Mouse (Mus musculus) limb, embryonic 15.5 days (tissue): ENCODE data around the gene Txn2. TPM values are rescaled to one million over a fixed set of nuclear protein-coding genes. Genes with fewer than 3 reads are reported as not detected.
A peak's percentile ranks its signal among the peaks of the same experiment; 100 is the strongest.

Experiments
- ATAC-seq: fragments of 200-750 bp; cut with Nextera tagmentation; 2 replicates; pipeline ENCODE4 v1.8.0; 2017; ENCODE audit warnings: low read depth, moderate TSS enrichment; ENCODE audit not compliant: insufficient number of reproducible peaks, low FRiP score, low TSS enrichment
- H3K27ac ChIP-seq: fragments of 300-500 bp; sonication (generic); 2 replicates; pipeline ENCODE4 v1.5.1; 2015; ENCODE audit warnings: moderate library complexity, mild to moderate bottlenecking, inconsistent platforms
- H3K27me3 ChIP-seq: fragments of 300-500 bp; sonication (generic); 2 replicates; pipeline ENCODE4 v1.6.1; 2015; ENCODE audit warnings: inconsistent platforms
- H3K36me3 ChIP-seq: fragments of 300-500 bp; sonication (generic); 2 replicates; pipeline ENCODE4 v1.6.1; 2015; ENCODE audit warnings: inconsistent platforms
- H3K4me1 ChIP-seq: fragments of 300-500 bp; sonication (generic); 2 replicates; pipeline ENCODE4 v1.6.1; 2015; ENCODE audit warnings: inconsistent platforms
- H3K4me2 ChIP-seq: fragments of 300-500 bp; sonication (generic); 2 replicates; pipeline ENCODE4 v1.6.1; 2015; ENCODE audit warnings: mild to moderate bottlenecking, inconsistent platforms
- H3K4me3 ChIP-seq: fragments of 300-500 bp; sonication (generic); 2 replicates; pipeline ENCODE4 v1.5.1; 2015; ENCODE audit warnings: mild to moderate bottlenecking, inconsistent platforms
- H3K9ac ChIP-seq: fragments of 300-500 bp; sonication (generic); 2 replicates; pipeline ENCODE4 v1.6.1; 2015; ENCODE audit warnings: inconsistent platforms
- H3K9me3 ChIP-seq: fragments of 300-500 bp; sonication (generic); 2 replicates; pipeline ENCODE4 v1.6.1; 2016; ENCODE audit warnings: inconsistent platforms
- whole genome bisulfite sequencing: fragments of 180-500 bp; shearing (Covaris S2); methylation state at CpG from one replicate; pipeline ENCODE4 v1.1.7; 2015; 5-methylcytosine and 5-hydroxymethylcytosine counted together
- polyA plus RNA-seq: library from polyadenylated mRNA; unstranded; fragments of >200 nt; fragmentation: Nextera tagmentation; extraction: Ambion mirVana; gene quantifications from 2 replicates; pipeline ENCODE4 v1.2.1, GENCODE M21; 2015

Gene Txn2
- polyA plus RNA-seq, result 231 and 263 TPM in 2 replicates

DNA sequence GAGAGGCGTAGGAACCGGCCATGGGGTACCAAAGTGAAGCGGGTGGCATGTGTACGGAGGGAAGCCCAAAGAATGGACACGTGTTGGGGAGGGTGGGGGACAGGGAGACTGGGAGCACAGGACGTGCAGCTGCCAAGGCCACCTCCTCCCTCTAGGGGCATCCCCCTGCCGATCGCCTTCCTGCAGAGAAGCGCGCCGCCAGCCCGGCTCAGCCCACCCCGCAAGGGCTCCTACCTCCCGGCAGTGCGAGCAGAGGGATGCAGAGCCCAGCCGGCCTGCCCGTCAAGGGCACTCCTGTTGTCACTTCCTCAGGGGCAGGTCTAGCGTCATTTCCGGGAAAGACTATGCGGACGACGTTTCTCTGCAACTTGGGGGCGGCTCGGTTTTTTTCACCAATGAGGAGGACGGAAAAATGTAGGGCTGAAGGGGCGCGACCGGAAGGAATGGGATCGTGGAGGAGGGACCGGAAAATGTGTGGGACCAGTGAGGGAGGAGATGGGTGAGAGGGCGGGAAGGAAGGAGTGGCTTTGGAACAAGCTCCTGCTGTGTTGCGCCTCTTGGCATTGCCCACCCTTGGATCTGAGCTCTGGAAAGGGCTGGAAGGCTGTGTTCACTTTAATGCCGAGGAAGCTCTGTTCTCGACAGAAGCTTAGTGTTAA is at the start of gene Txn2:
Gene Txn2, minus strand, starts transcription at position 334 of the 659 bp plus-strand sequence.
- peak within 1 kb of the TSS; percentile 95 for H3K27ac ChIP-seq
- peaks cover 27% of the 10 kb centered on the region for H3K4me1 ChIP-seq
- no peaks in the 10 kb centered on the region for H3K27me3 ChIP-seq
- H3K4me2 ChIP-seq, result peak within 1 kb of the TSS; percentile 72
- H3K4me3 ChIP-seq, result peak within 1 kb of the TSS; percentile 93
- no peaks in the 10 kb centered on the region for H3K9me3 ChIP-seq
- H3K9ac ChIP-seq, result peak within 1 kb of the TSS; percentile 78
- under 1% methylated on average over 34 of the region's 34 CpGs for WGBS
- H3K36me3 ChIP-seq, result peaks cover 25% of the 10 kb centered on the region
- peak; percentile 94 for ATAC-seq

DNA sequence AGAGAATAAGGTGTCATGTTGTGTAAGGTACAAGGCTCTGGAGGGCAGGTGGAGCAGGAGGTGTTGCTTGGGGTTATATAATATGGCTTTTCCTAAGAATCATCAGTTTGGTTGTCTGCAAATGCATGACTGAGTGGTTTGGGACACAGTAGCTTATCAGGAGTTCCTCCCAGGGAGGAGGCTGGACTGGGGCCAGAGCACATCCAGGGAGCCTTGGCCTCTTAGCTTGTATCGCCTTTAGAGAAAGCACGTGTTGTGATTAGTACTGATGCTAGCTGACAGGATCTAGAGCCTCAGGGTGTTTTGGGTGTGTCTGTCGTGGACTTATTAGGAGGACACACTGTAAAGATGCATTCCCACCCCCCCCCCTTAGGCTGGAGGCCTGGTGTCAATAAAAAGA is 48.9 kb upstream of the Txn2 start:
- Histone ChIP-seq H3K4me1 (0 out of 2 replicates have a peak, but pooled peaks cover 2% of the 10 kb centered on the region), H3K4me2 (no peak overlapping the region), H3K4me3 (no peak overlapping the region), H3K36me3 (no peaks in the 10 kb centered on the region), H3K27me3 (peaks cover 7% of the 10 kb centered on the region), H3K9me3 (no peaks in the 10 kb centered on the region), H3K9ac (no peak overlapping the region), H3K27ac (no peak overlapping the region)
- no peak for ATAC-seq
- 50% methylated on average over 3 of the region's 3 CpGs for WGBS

DNA sequence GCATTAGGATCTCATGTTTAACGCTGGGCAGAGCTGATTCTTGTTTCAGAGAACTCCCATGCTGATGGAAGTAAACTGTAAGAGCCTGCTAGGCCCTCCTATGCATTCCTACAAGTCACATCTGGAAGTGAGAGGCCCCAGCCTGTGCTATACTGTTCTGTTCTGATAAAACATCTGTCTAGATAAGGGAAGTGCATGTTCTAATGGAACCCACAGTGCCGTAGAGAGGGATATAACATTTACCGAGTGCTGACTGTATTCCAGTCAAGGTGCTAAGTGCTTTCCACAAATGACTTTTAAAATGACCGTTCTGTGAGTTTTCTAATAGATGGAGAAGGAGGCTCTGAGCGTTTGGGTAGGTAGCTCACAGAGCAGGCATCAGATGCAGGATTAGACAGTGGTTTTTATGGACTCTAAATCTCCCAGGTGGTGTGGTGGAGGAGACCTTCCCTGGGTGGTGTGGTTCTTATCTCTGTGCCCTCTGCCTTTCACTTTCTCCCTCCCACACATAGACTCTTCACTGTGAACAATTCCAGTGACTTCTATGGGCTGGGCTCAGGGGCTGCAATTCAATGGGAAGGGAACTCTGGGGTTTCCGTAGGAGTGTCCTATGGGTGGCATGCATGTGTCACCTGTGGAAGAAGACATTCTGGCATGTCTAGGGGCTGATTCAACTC is 45.5 kb upstream of the Txn2 start:
- 63% methylated on average over 6 of the region's 6 CpGs for WGBS
- H3K36me3 ChIP-seq, result no peaks in the 10 kb centered on the region
- H3K27me3 ChIP-seq, result peaks cover under 1% of the 10 kb centered on the region; the same call in 1 of the 2 replicates
- ATAC-seq, result no peak
- no peak overlapping the region for H3K27ac ChIP-seq
- no peak overlapping the region for H3K9ac ChIP-seq
- H3K4me1 ChIP-seq, result peaks cover 6% of the 10 kb centered on the region
- H3K4me3 ChIP-seq, result no peak overlapping the region
- no peaks in the 10 kb centered on the region for H3K9me3 ChIP-seq
- H3K4me2 ChIP-seq, result no peak overlapping the region

DNA sequence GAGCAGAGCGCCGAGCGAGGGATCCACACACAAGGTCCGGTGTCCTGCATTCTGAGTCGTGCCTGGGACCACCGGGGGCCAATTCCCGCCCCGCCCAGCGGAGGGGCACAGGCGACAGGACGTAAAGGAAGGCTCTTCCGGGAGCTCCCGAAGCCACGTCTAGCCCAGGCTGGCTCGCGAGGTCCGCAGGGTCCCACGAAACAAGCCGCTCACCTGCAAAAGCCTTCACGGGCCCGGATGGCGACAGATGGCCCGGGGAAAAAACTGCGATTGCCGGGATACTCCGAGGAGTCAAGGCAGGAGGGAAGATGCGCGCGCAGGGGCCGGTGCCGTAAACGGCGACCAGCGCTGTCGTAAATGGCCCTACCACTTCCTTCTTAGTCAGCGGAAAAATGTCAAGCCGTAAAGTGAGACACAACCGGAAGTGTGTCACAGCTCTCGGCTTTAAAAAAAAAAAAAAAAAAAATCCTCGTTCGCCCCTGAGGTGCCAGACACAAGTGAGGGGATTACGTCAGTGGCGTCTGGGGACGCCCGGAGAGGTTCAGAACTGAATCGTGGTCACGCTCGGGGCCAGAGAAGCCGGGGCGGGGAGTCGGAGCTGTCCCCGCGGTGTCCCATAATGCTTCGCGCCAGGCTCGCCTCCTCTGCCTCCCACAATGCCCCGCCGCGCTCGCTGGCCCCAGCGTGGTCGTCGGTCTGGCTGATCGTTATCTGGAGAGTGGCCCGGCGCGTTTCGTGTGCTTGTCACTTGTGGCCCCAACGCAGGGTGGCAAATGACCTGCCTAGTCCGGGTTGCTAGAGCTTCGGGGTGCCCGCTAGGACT is 41.9 kb upstream of the Txn2 start, which contains the start of gene Eif3d:
Gene Eif3d, minus strand, starts transcription at position 344 of the 823 bp plus-strand sequence.
- no peaks in the 10 kb centered on the region for H3K9me3 ChIP-seq
- WGBS, result under 1% methylated on average over 72 of the region's 72 CpGs
- H3K27ac ChIP-seq, result peak within 1 kb of the TSS; percentile 98
- peak within 1 kb of the TSS; percentile 88 for H3K4me3 ChIP-seq
- peaks cover 35% of the 10 kb centered on the region for H3K36me3 ChIP-seq
- peak within 1 kb of the TSS; percentile 74 for H3K4me2 ChIP-seq
- H3K9ac ChIP-seq, result peak within 1 kb of the TSS; percentile 97
- no peaks in the 10 kb centered on the region for H3K27me3 ChIP-seq
- peak; percentile 78 for ATAC-seq
- peaks cover 11% of the 10 kb centered on the region for H3K4me1 ChIP-seq

DNA sequence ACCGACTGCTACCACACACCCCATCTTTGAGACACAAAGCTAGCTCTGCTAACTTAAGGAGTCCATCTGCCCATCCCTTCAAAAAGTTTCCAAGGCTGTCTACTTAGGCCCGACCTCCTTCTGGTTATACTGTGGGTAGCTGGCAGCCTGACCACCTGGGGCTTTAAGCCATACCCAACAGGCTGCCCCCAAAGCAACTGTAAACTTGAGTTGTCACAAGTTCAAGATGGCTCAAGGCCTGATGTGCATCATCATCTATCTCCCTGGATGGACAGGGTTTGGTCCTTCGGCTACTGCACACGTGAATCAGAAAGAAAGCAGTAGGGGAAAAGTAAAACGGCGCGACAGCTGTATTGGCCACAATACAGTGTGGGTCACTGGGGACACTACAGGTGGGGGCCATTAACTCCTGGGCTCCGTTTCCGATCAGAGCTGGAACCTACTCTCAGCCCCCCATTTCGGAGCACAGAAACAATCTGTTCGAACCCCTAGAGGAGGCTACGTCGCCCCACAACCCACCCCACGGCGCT is 41.2 kb upstream of the Txn2 start:
- Histone ChIP-seq H3K4me2 (peak overlapping the region; percentile 74), H3K36me3 (peaks cover 41% of the 10 kb centered on the region), H3K4me3 (peak overlapping the region; percentile 88), H3K4me1 (peaks cover 11% of the 10 kb centered on the region), H3K27ac (peak overlapping the region; percentile 98), H3K9ac (peak overlapping the region; percentile 97), H3K27me3 (no peaks in the 10 kb centered on the region), H3K9me3 (no peaks in the 10 kb centered on the region)
- WGBS, result 2% methylated on average over 15 of the region's 15 CpGs
- no peak; the same call in 1 of the 2 replicates for ATAC-seq

DNA sequence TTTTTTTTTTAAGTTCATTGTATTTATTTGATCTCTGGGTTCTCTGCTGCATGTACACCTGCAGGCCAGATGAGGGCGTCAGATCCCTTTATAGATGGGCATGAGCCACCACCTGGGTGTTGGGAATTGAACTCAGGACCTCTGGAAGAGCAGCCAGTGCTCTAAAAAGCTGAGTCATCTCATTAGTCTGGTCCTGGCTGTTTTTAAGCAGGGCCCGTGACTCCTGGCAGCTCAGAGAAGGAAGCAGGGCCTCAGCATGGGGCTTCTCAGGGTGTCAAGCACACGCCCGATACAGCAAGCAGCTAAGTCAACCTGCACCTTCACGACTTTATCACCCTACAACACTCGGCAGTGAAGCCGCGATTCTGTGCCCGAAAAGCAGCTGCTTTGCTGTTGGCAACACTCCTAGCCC is 36.3 kb upstream of the Txn2 start:
- Histone ChIP-seq H3K36me3 (peaks cover 90% of the 10 kb centered on the region), H3K4me1 (peaks cover 11% of the 10 kb centered on the region), H3K4me3 (no peak overlapping the region), H3K9me3 (no peaks in the 10 kb centered on the region), H3K9ac (no peak overlapping the region), H3K27me3 (no peaks in the 10 kb centered on the region), H3K4me2 (no peak overlapping the region), H3K27ac (no peak overlapping the region)
- ATAC-seq, result no peak
- WGBS, result 80% methylated on average over 9 of the region's 9 CpGs

DNA sequence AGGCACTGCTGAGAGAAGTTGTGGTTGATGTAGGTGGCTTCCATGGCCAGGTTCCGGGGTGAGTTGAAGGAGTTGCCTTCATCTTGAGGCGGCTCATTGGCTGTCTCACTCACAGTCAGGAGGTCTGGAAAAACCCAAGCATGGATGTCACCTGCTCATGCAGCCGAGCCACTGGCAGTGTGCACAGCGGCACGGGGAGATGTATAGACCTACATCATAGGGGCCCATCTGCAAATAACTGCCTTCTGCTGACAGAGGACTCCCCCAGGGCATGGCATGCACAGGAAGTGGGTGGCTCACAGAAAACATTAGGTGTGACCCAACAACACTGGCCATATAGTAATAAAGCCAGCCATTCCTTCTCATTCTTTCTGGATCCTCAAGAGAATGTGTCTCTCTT is 33.6 kb upstream of the Txn2 start:
- Histone ChIP-seq H3K4me2 (no peak overlapping the region), H3K36me3 (peaks cover 90% of the 10 kb centered on the region), H3K27me3 (no peaks in the 10 kb centered on the region), H3K4me1 (0 out of 2 replicates have a peak, but pooled peaks cover 1% of the 10 kb centered on the region), H3K9me3 (no peaks in the 10 kb centered on the region), H3K9ac (no peak overlapping the region), H3K4me3 (no peak overlapping the region), H3K27ac (no peak overlapping the region)
- no peak for ATAC-seq
- WGBS, result 94% methylated on average over 5 of the region's 5 CpGs

DNA sequence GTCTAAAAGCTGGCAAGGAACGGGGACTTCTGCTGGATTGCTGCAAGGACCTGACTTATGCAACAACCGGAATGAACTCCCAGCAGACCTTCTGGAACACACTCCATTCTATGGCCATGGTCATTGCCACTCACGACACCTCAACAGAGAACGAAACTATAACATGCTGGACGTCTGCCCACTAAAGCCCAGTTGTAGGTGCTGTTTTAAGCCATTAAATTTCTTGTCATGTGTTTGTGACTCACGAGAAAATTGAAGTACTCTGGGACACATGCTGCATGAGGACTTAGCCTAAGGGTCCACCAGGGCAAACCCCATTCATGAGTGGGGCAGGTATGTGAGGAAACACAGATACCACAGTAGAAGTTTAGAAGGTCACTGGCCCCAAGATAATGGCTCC is 31.9 kb upstream of the Txn2 start:
- Histone ChIP-seq H3K4me2 (no peak overlapping the region), H3K4me3 (no peak overlapping the region), H3K27ac (no peak overlapping the region), H3K36me3 (peaks cover 73% of the 10 kb centered on the region), H3K9ac (no peak overlapping the region), H3K27me3 (peaks cover 10% of the 10 kb centered on the region), H3K4me1 (peaks cover 19% of the 10 kb centered on the region), H3K9me3 (no peaks in the 10 kb centered on the region)
- 87% methylated on average over 6 of the region's 6 CpGs for WGBS
- no peak for ATAC-seq

DNA sequence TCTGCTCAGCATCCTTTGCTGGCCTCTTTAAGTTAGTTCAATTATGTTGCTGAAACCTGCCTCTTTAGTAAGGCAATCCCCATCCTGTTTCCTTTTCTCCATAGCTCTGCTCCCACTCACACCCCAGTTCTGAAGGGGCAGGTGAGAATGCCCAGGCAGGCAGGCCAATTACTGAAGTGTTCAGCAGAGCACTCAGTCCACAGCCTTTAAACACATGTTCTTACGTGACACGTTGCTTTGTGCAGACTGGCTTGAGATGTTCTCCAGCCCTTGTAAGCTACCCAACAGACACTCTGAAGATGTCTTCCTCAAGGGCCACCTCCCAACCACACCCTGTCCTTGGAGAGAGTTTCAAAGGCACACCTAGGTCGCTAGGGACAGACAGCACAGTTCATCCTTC is 29.3 kb upstream of the Txn2 start:
- H3K27me3 ChIP-seq, result peaks cover 15% of the 10 kb centered on the region
- ATAC-seq, result no peak
- H3K36me3 ChIP-seq, result peaks cover 47% of the 10 kb centered on the region
- H3K9me3 ChIP-seq, result no peaks in the 10 kb centered on the region
- 44% methylated on average over 3 of the region's 3 CpGs for WGBS
- H3K4me2 ChIP-seq, result no peak overlapping the region
- no peak overlapping the region for H3K27ac ChIP-seq
- H3K4me1 ChIP-seq, result peaks cover 23% of the 10 kb centered on the region
- no peak overlapping the region for H3K9ac ChIP-seq
- H3K4me3 ChIP-seq, result no peak overlapping the region

DNA sequence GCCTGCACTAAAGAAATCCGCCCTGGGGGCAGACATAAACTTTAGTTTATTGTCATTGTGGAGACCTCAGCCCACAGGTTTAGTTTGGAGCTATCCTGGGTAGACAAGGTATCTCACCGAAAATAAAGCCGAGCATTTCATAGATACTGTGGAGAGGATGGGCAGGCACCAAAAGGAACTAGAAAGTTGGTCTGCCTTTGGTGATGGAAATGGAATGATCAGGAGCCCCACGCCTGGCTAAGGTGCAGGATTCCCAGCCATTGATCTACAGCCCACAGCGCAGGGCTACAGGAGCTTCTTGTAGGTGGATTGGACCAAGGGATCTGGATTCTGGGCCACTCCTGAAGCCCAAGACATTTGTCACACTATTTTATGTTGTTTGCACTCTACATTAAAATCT is 28.8 kb upstream of the Txn2 start:
- Histone ChIP-seq H3K36me3 (peaks cover 42% of the 10 kb centered on the region), H3K4me1 (peaks cover 23% of the 10 kb centered on the region), H3K9me3 (no peaks in the 10 kb centered on the region), H3K4me3 (no peak overlapping the region), H3K27me3 (peaks cover 15% of the 10 kb centered on the region), H3K4me2 (no peak overlapping the region), H3K27ac (no peak overlapping the region), H3K9ac (no peak overlapping the region)
- WGBS, result 33% methylated on average over 5 of the region's 5 CpGs
- no peak for ATAC-seq

DNA sequence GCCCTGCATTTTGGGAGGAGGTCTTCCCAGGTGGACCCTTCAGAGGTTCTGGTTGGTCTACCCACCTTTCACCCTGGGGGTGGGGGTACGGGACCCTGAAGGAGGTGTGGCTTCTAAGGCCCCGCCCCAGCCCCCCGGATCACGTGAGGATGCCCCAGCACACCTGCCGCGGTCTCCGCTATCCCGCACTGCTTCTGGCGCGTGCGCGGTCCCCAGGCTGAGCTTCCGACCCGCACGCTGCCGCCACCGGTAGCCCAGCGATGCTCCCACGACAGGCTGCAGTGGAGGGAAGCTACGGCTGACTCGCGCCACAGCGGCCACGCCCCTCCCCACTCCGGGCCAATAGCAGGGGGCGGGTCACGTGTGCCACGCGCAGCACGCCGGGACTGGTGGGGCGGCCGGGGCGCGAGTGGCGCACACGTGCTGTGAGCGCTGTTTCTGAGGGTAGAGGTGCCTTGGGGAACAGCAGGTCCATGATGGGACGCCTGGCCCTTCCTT is 27.6 kb upstream of the Txn2 start, which contains the start of gene Foxred2:
Gene Foxred2, minus strand, starts transcription at position 319 of the 498 bp plus-strand sequence.
- H3K4me2 ChIP-seq, result peak within 1 kb of the TSS; percentile 84
- peaks cover 23% of the 10 kb centered on the region for H3K4me1 ChIP-seq
- WGBS, result under 1% methylated on average over 39 of the region's 39 CpGs
- peaks cover 15% of the 10 kb centered on the region for H3K27me3 ChIP-seq
- peak; percentile 81 for ATAC-seq
- H3K9me3 ChIP-seq, result no peaks in the 10 kb centered on the region
- no peak within 1 kb of the TSS for H3K27ac ChIP-seq
- H3K4me3 ChIP-seq, result peak within 1 kb of the TSS; percentile 59
- peak within 1 kb of the TSS; percentile 28; the same call in 1 of the 2 replicates for H3K9ac ChIP-seq
- peaks cover 31% of the 10 kb centered on the region for H3K36me3 ChIP-seq
